Mouse (Mus musculus) brain, embryonic 14.5 days (tissue): ENCODE data around the gene F11r.

Experiments used
- CTCF ChIP-seq: fragments of 200-500 bp; IDR thresholded peaks from 2 replicates; pipeline ENCODE4 v1.5.1; 2012; ENCODE audit warnings: inconsistent platforms, mild to moderate bottlenecking, moderate library complexity, borderline replicate concordance; ENCODE audit not compliant: insufficient read depth, insufficient read length; ENCODE audit errors: extremely low read depth
- POLR2A ChIP-seq: fragments of 200-500 bp; IDR thresholded peaks from 2 replicates; pipeline ENCODE4 v1.6.1; 2012; ENCODE audit warnings: mild to moderate bottlenecking, inconsistent platforms, borderline replicate concordance; ENCODE audit not compliant: poor library complexity, insufficient read depth, insufficient read length, severe bottlenecking; ENCODE audit errors: extremely low read depth

DNA sequence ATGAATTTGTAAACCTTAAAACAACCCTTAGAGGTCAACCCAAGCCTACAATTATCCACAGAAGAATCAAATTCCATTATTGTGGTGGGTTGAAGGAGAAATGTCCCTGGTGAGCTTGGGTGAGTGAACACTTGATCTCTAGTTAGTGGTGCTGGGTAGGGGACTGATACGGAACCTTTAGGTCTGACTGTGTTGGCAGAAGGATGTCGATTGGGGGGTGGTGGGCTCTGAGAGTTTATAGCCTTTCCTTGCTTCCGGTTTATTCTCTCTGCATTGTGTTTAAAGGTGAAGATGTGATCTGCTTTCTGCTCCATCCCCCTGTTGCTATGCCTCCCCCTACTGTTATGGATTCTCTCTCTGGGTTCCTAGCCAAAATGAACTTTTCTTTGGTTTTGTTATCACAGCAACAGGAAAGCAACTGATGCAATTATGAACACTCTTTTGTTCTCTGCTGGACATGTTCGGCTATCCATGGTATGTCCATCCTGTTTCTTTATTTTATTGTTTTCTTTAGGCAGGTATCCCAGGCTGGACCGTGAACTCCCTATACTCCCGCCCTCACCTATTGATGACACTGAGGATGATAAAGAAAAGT is 63.8 kb downstream of the F11r start:
- TF ChIP-seq POLR2A (no peak), CTCF (no peak)
